Mouse (Mus musculus) heart, embryonic 12.5 days (tissue): ENCODE data around the gene Rnaseh1. TPM values are rescaled to one million over a fixed set of nuclear protein-coding genes. Genes with fewer than 3 reads are reported as not detected.

Source experiments
- ATAC-seq: fragments of 200-750 bp; cut with Nextera tagmentation; 2 replicates; pipeline ENCODE4 v1.8.0; 2017; ENCODE audit warnings: moderate TSS enrichment, moderate library complexity; ENCODE audit not compliant: insufficient number of reproducible peaks, low FRiP score
- H3K27ac ChIP-seq: fragments of 300-500 bp; sonication (generic); 2 replicates; pipeline ENCODE4 v1.5.1; 2016; ENCODE audit warnings: mild to moderate bottlenecking, moderate library complexity; ENCODE audit not compliant: poor library complexity, severe bottlenecking
- H3K27me3 ChIP-seq: fragments of 300-500 bp; sonication (generic); replicated peaks from 2 replicates; pipeline ENCODE4 v1.6.1; 2016; ENCODE audit warnings: mild to moderate bottlenecking, moderate library complexity
- H3K36me3 ChIP-seq: fragments of 300-500 bp; sonication (generic); 2 replicates; pipeline ENCODE4 v1.6.1; 2016; ENCODE audit warnings: mild to moderate bottlenecking, moderate library complexity
- H3K4me1 ChIP-seq: fragments of 300-500 bp; sonication (generic); replicated peaks from 2 replicates; pipeline ENCODE4 v1.6.1; 2016; ENCODE audit warnings: mild to moderate bottlenecking
- H3K4me2 ChIP-seq: fragments of 300-500 bp; sonication (generic); 2 replicates; pipeline ENCODE4 v1.6.1; 2016; ENCODE audit warnings: mild to moderate bottlenecking, moderate library complexity
- H3K4me3 ChIP-seq: fragments of 300-500 bp; sonication (generic); 2 replicates; pipeline ENCODE4 v1.5.1; 2016; ENCODE audit warnings: mild to moderate bottlenecking
- H3K9ac ChIP-seq: fragments of 300-500 bp; sonication (generic); 2 replicates; pipeline ENCODE4 v1.6.1; 2016; ENCODE audit warnings: mild to moderate bottlenecking, moderate library complexity
- H3K9me3 ChIP-seq: fragments of 300-500 bp; sonication (generic); replicated peaks from 2 replicates; pipeline ENCODE4 v1.6.1; 2016; ENCODE audit warnings: mild to moderate bottlenecking, moderate library complexity
- WGBS: fragments of 180-500 bp; shearing (Covaris S2); methylation state at CpG from one replicate; pipeline ENCODE4 v1.1.7; 2016; 5-methylcytosine and 5-hydroxymethylcytosine counted together
- polyA plus RNA-seq: library from polyadenylated mRNA; unstranded; fragments of >200 nt; fragmentation: Nextera tagmentation; extraction: Ambion mirVana; gene quantifications from 2 replicates; pipeline ENCODE4 v1.2.1, GENCODE M21; 2016

Rnaseh1 gene
- polyA plus RNA-seq, 1 experiment from 2014 or later = 17.8 TPM

- H3K9ac ChIP-seq = no peak overlapping the region
- H3K27me3 ChIP-seq = no peaks in the 10 kb centered on the region
- no peaks in the 10 kb centered on the region for H3K36me3 ChIP-seq
- H3K4me1 ChIP-seq = peaks cover 11% of the 10 kb centered on the region
- WGBS = 21% methylated on average over 8 of the region's 8 CpGs
- no peaks in the 10 kb centered on the region for H3K9me3 ChIP-seq
- H3K27ac ChIP-seq = no peak overlapping the region
- no peak overlapping the region for H3K4me3 ChIP-seq
- no peak overlapping the region for H3K4me2 ChIP-seq
- no peak for ATAC-seq
These were observed 17.9 kb downstream of the Rnaseh1 start for GRCm38 (mm10) chr12:28667287-28667686.

- H3K9ac ChIP-seq = no peak overlapping the region
- ATAC-seq = no peak
- peaks cover 12% of the 10 kb centered on the region for H3K4me1 ChIP-seq
- H3K4me3 ChIP-seq = no peak overlapping the region
- H3K9me3 ChIP-seq = no peaks in the 10 kb centered on the region
- no peak overlapping the region for H3K27ac ChIP-seq
- H3K4me2 ChIP-seq = peak overlapping the region; percentile 72; the same call in 1 of the 2 replicates
- H3K36me3 ChIP-seq = peaks cover 19% of the 10 kb centered on the region
- H3K27me3 ChIP-seq = no peaks in the 10 kb centered on the region
- WGBS = 79% methylated on average over 10 of the region's 10 CpGs
These were observed 24.8 kb downstream of the Rnaseh1 start for GRCm38 (mm10) chr12:28674038-28674720.

DNA sequence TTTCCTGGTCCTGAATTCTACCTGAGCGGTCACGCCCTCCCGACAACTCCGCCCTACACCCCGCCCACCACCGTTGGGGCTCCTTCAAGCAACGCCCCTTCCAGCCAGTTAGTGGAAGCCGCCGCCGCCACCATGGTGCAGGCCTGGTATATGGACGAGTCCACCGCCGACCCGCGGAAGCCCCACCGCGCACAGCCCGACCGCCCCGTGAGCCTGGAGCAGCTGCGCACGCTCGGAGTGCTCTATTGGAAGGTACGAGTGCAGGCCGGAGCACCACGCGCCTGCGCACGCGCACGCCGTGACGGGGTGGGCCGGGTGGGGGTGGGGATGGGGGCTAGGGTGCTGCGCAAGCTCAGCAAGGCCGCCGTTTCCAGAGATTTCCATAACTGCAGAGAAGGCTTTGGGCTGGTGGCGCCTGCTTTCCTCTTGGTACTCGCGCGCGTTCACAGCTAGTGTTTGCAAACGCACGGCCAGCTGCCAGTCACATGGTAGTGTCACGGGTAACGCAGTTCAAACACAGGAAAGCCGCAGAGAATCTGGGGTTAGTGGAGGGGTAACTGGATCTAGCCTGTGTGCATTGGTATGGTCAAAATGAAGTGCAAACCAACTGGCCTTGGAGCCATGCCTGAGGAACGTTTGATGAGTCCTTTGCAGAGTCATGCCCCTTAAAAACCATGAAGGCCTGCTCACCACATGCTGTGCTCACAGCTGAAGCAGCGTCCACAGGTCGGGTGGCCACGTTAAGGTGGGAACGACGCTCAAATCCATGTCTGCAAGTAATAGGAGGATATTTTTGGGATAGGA, 25.9 kb downstream of the Rnaseh1 start, which contains the start of gene Adi1:
Gene Adi1 (plus strand): TSS at position 111 of the 804 bp plus-strand sequence.
- peaks cover 12% of the 10 kb centered on the region for H3K4me1 ChIP-seq
- peak within 1 kb of the TSS; percentile 69 for H3K4me3 ChIP-seq
- H3K9me3 ChIP-seq = no peaks in the 10 kb centered on the region
- ATAC-seq = peak; percentile 91
- H3K36me3 ChIP-seq = peaks cover 24% of the 10 kb centered on the region
- WGBS = 3% methylated on average over 53 of the region's 53 CpGs
- H3K9ac ChIP-seq = peak within 1 kb of the TSS; percentile 69
- peak within 1 kb of the TSS; percentile 72 for H3K4me2 ChIP-seq
- H3K27ac ChIP-seq = peak within 1 kb of the TSS; percentile 90
- no peaks in the 10 kb centered on the region for H3K27me3 ChIP-seq

DNA sequence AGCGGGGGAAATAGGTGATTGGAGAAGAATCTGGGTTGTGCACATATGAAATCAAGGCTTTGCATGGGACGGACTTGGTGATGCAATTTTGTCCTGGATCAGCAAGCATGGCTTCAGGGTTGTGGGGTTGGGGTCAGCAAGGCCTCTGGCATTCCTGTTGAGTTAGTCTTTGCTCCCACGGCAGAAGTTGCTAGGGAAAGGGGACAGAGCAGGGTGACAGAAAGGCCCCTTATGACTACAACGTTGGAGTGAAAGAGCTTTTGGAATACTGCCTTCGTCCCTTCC, 26.5 kb downstream of the Rnaseh1 start:
- ATAC-seq = no peak; the same call in 1 of the 2 replicates
- H3K9ac ChIP-seq = peak overlapping the region; percentile 69
- peaks cover 12% of the 10 kb centered on the region for H3K4me1 ChIP-seq
- peak overlapping the region; percentile 69 for H3K4me3 ChIP-seq
- H3K4me2 ChIP-seq = peak overlapping the region; percentile 72
- H3K27ac ChIP-seq = peak overlapping the region; percentile 90
- H3K9me3 ChIP-seq = no peaks in the 10 kb centered on the region
- H3K27me3 ChIP-seq = no peaks in the 10 kb centered on the region
- WGBS = 64% methylated on average over 5 of the region's 5 CpGs
- H3K36me3 ChIP-seq = peaks cover 24% of the 10 kb centered on the region

DNA sequence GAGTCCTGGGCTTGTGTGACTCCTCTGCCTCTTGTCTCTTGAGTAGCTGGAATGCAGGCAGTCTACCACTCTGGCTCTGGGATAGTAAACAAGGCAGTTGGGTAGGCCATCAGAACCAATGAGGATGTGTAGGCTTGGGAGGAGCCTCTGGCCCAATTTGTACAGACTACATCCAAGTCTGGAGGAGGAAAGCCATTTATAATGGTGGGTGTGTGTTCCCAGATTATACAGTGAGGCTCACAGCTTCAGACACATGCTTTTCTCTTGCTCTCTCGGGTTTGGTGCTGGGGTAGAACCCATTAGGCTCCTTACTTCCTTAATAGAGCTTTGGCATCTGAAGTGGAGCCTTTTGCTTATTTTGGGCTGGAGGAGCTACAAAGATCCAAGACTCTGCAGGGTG, 35.3 kb downstream of the Rnaseh1 start:
- Histone ChIP-seq H3K27me3 (no peaks in the 10 kb centered on the region), H3K4me1 (no peaks in the 10 kb centered on the region), H3K36me3 (peaks cover 26% of the 10 kb centered on the region), H3K9me3 (no peaks in the 10 kb centered on the region), H3K4me2 (no peak overlapping the region), H3K4me3 (no peak overlapping the region), H3K27ac (no peak overlapping the region), H3K9ac (no peak overlapping the region)
- 72% methylated on average over 1 of the region's 1 CpGs for WGBS
- ATAC-seq = no peak

GRCm38 (mm10) chr12:28685771-28686170, 36.4 kb downstream of the Rnaseh1 start:
- ATAC-seq = no peak
- 72% methylated on average over 3 of the region's 3 CpGs for WGBS

DNA sequence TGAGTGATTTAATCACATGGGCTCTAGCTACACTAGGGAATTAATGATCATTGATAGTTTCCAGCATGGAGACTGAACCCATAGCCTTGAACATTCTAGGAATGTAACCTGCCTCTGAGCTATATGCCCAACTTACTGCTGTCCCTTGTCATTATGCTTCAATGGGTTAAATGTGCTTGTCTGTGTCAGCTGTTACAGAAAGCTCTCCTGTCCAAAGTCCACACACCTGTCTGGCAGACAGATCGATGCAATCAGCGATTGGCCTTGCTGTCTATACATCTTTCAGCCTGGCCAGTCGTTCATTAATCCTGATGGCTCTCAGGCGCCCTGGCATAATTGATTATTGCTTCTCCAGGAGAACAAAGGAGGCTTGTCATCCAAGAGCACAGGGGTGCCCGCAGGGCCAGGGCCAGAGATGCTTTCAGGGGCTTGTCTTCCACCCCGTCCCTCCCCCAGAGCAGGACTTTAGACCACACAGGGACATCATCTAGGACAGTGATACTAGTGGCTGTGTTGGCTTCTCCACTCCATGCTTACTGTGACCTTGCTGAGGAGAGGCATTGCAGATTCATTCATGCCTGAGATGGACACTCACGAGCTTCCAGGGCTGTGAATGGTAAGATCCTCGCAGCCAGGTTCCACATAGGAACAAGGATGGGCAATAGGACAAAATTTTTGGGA, 36.9 kb downstream of the Rnaseh1 start:
- no peak overlapping the region for H3K4me2 ChIP-seq
- H3K27me3 ChIP-seq = no peaks in the 10 kb centered on the region
- whole genome bisulfite sequencing = 75% methylated on average over 8 of the region's 8 CpGs
- H3K27ac ChIP-seq = no peak overlapping the region
- H3K36me3 ChIP-seq = peaks cover 40% of the 10 kb centered on the region
- H3K4me1 ChIP-seq = no peaks in the 10 kb centered on the region
- ATAC-seq = no peak
- H3K9me3 ChIP-seq = no peaks in the 10 kb centered on the region
- no peak overlapping the region for H3K4me3 ChIP-seq
- H3K9ac ChIP-seq = no peak overlapping the region

More at GRCm38 (mm10) chr12:28685771-28686170, 36.4 kb downstream of the Rnaseh1 start:
- Histone ChIP-seq H3K4me2 (no peak overlapping the region), H3K9ac (no peak overlapping the region), H3K4me3 (no peak overlapping the region), H3K9me3 (no peaks in the 10 kb centered on the region), H3K27ac (no peak overlapping the region), H3K27me3 (no peaks in the 10 kb centered on the region), H3K36me3 (peaks cover 36% of the 10 kb centered on the region), H3K4me1 (no peaks in the 10 kb centered on the region)

DNA sequence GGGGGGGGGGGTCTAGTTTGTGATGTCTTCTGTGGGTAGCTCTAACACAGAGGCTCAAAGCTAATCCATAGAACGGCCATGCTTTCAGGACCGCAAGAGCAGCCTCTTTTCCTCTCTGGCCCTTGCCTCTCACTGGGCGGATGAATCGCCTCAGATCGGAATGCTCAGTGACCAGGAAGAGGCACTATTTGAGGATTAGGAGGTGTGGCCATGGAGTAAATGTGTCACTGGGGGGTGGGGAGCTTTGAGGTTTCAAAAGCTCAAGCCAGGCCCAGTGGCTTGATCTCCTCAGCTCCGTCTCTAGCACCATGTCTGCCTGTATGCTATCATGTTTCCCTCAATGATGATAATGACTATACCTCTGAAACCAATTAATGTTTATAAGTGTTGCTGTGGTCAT, 39.6 kb downstream of the Rnaseh1 start:
- peaks cover 5% of the 10 kb centered on the region for H3K4me1 ChIP-seq
- H3K27ac ChIP-seq = no peak overlapping the region
- H3K9me3 ChIP-seq = no peaks in the 10 kb centered on the region
- peaks cover 41% of the 10 kb centered on the region for H3K36me3 ChIP-seq
- H3K4me3 ChIP-seq = no peak overlapping the region
- H3K9ac ChIP-seq = no peak overlapping the region
- no peak for ATAC-seq
- 91% methylated on average over 6 of the region's 6 CpGs for WGBS
- no peak overlapping the region for H3K4me2 ChIP-seq
- H3K27me3 ChIP-seq = no peaks in the 10 kb centered on the region

- Histone ChIP-seq H3K9ac (no peak overlapping the region), H3K27ac (no peak overlapping the region), H3K4me3 (no peak overlapping the region), H3K4me2 (no peak overlapping the region), H3K36me3 (peaks cover 38% of the 10 kb centered on the region), H3K4me1 (peaks cover 22% of the 10 kb centered on the region), H3K27me3 (no peaks in the 10 kb centered on the region), H3K9me3 (no peaks in the 10 kb centered on the region)
- 92% methylated on average over 7 of the region's 7 CpGs for WGBS
- no peak for ATAC-seq
These were observed 41.3 kb downstream of the Rnaseh1 start for GRCm38 (mm10) chr12:28690730-28691129.

DNA sequence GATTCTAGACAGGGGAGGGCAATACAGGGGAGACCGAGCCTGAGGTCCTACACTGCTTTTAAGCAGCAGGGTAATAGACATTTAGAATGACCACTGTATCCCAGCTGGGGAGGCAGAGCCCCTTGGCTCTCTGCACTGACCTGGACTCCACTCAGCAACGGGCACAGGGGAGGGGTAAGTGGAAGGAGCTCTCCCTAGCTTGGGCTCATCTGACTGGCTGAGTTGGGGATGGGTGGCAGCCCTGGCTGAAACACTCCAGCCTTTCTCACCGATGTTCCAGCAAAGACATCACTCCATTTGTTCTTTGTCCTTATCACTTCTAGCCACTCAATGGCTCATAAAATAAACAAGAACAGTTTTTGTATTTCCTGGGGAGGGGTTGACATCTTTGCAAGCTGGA, 44.3 kb downstream of the Rnaseh1 start:
- peaks cover 50% of the 10 kb centered on the region for H3K36me3 ChIP-seq
- no peak for ATAC-seq
- H3K9me3 ChIP-seq = no peaks in the 10 kb centered on the region
- no peak overlapping the region for H3K4me2 ChIP-seq
- 0 out of 2 replicates have a peak, but pooled peaks cover 4% of the 10 kb centered on the region for H3K27me3 ChIP-seq
- H3K27ac ChIP-seq = no peak overlapping the region
- no peak overlapping the region for H3K9ac ChIP-seq
- WGBS = 60% methylated on average over 3 of the region's 3 CpGs
- peaks cover 22% of the 10 kb centered on the region for H3K4me1 ChIP-seq
- no peak overlapping the region for H3K4me3 ChIP-seq

DNA sequence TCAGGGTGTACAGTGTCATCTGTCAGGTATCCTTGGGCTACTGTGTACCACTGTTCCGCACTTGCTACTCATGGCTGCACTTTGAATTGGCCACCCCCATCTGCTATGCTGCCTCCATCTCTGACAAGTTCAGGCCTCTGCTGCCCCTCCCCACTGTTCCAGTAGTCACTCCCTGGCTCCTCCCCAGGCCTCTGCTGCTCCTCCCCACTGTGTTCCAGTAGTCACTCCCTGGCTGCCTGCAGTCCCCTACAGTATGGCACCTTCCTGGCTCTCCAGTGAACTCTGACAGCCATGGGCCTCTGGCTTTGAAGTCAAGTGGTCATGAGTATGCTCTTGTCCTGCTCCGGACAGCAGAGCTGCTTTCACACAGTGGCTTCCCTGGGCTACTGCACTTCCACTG, 44.8 kb downstream of the Rnaseh1 start:
- no peak overlapping the region for H3K4me3 ChIP-seq
- WGBS = 51% methylated on average over 2 of the region's 2 CpGs
- no peak overlapping the region for H3K27ac ChIP-seq
- peaks cover 45% of the 10 kb centered on the region for H3K36me3 ChIP-seq
- 0 out of 2 replicates have a peak, but pooled peaks cover 4% of the 10 kb centered on the region for H3K27me3 ChIP-seq
- no peak overlapping the region for H3K4me2 ChIP-seq
- peaks cover 22% of the 10 kb centered on the region for H3K4me1 ChIP-seq
- no peak overlapping the region for H3K9ac ChIP-seq
- peak; percentile 23; the same call in 1 of the 2 replicates for ATAC-seq
- no peaks in the 10 kb centered on the region for H3K9me3 ChIP-seq
